Mouse (Mus musculus): ENCODE results near the gene Xlr4a.

DNA sequence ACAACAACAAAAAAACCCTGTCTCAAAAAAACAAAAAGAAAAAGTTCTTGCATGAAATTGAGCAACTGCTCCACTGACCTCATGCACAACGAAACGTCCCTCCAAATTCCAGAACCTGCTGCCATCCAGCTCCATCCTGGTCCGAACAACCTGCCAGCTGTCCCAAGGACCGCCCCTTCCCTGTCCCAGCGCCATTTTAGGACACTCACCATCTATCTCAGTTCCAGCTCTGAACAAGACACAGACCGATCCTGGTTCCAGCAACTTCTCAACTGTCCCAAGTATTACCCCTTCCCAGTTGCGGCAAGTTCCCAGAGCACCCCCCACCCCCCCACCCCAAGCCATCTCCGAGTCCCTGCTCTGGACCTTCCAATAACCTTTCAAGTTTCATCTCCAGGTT, 43.4 kb downstream of the Xlr4a start:
- TF ChIP-seq GATA1 (IDR thresholded peaks at IDR 0.05; ENCODE audit: borderline replicate concordance, low read length): no peak
- TF ChIP-seq FLI1 (IDR thresholded peaks at IDR 0.05; ENCODE audit: low read length): no peak

Data from megakaryocyte, embryonic 14.5 days (primary cell).